Mouse (Mus musculus) limb, embryonic 13.5 days (tissue): ENCODE data around the gene Mul1. TPM values are rescaled to one million over a fixed set of nuclear protein-coding genes. Genes with fewer than 3 reads are reported as not detected.
A peak's percentile ranks its signal among the peaks of the same experiment; 100 is the strongest.

Source experiments
- ATAC-seq: fragments of 200-750 bp; cut with Nextera tagmentation; 2 replicates; pipeline ENCODE4 v1.8.0; 2017; ENCODE audit warnings: low read depth, moderate number of reproducible peaks, moderate TSS enrichment; ENCODE audit not compliant: low FRiP score
- H3K27ac ChIP-seq: fragments of 300-500 bp; sonication (generic); 2 replicates; pipeline ENCODE4 v1.5.1; 2015; ENCODE audit warnings: inconsistent platforms, mild to moderate bottlenecking, moderate library complexity
- H3K27me3 ChIP-seq: fragments of 300-500 bp; sonication (generic); 2 replicates; pipeline ENCODE4 v1.6.1; 2015; ENCODE audit warnings: mild to moderate bottlenecking, inconsistent platforms
- H3K36me3 ChIP-seq: fragments of 300-500 bp; sonication (generic); 2 replicates; pipeline ENCODE4 v1.6.1; 2015; ENCODE audit warnings: inconsistent platforms, mild to moderate bottlenecking, moderate library complexity
- H3K4me1 ChIP-seq: fragments of 300-500 bp; sonication (generic); 2 replicates; pipeline ENCODE4 v1.6.1; 2015; ENCODE audit warnings: inconsistent platforms
- H3K4me2 ChIP-seq: fragments of 300-500 bp; sonication (generic); replicated peaks from 2 replicates; pipeline ENCODE4 v1.6.1; 2015; ENCODE audit warnings: inconsistent platforms, mild to moderate bottlenecking, moderate library complexity
- H3K4me3 ChIP-seq: fragments of 300-500 bp; sonication (generic); 2 replicates; pipeline ENCODE4 v1.5.1; 2015; ENCODE audit warnings: moderate library complexity, mild to moderate bottlenecking, inconsistent platforms
- H3K9ac ChIP-seq: fragments of 300-500 bp; sonication (generic); 2 replicates; pipeline ENCODE4 v1.6.1; 2015; ENCODE audit warnings: mild to moderate bottlenecking, inconsistent platforms
- H3K9me3 ChIP-seq: fragments of 300-500 bp; sonication (generic); 2 replicates; pipeline ENCODE4 v1.6.1; 2016; ENCODE audit warnings: inconsistent platforms
- WGBS: fragments of 180-500 bp; shearing (Covaris S2); methylation state at CpG from one replicate; pipeline ENCODE4 v1.1.7; 2015; 5-methylcytosine and 5-hydroxymethylcytosine counted together
- polyA plus RNA-seq: library from polyadenylated mRNA; unstranded; fragments of >200 nt; fragmentation: Nextera tagmentation; extraction: Ambion mirVana; gene quantifications from 2 replicates; pipeline ENCODE4 v1.2.1, GENCODE M21; 2015

The Mul1 gene
- polyA plus RNA-seq, 1 experiment from 2014 or later, result 18.4 TPM

- Histone ChIP-seq H3K9ac (no peak overlapping the region), H3K27ac (no peak overlapping the region), H3K4me2 (no peak overlapping the region), H3K4me3 (no peak overlapping the region), H3K4me1 (peaks cover 5% of the 10 kb centered on the region; the same call in 1 of the 2 replicates), H3K36me3 (no peaks in the 10 kb centered on the region), H3K27me3 (peaks cover 51% of the 10 kb centered on the region), H3K9me3 (no peaks in the 10 kb centered on the region)
- WGBS, result 41% methylated on average over 15 of the region's 15 CpGs
- ATAC-seq, result no peak
Measured at GRCm38 (mm10) chr4:138447827-138448602, 13.5 kb downstream of the Mul1 start.

DNA sequence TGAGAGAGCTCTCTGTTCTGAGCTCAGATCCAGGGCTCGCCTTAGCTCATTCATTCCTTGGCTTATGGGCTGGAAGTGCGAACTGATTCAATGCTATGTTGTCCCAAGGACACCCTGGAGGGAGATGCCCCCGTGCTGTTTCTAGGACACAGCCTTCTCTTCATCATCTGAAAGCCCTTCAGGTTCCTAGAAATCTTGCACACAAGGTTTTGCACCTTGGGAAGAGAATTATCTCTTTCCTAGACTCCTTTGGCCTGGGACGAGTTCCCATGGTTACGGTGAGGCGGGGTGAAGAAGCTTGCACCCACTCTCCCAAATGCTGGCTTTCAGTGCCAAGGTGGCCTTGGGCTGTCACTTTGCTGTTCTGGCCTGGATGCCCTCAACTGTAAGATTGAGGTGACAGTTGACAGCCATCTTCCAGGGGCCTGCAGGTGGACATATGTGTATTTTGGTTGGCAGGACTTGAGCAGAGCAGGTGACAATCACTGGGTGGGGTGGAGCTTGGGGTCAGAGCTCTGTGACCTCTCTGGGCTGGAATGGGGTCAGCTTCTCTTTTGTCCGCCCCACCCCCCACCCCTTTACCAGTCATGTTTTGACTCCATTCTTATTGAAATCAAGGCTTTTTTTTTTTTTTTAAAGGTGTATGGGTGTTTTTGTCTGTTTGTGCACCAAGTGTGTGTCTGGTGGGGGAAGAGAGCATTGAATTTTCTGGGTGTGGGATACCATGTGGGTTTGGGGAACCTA, 14.6 kb downstream of the Mul1 start:
- Histone ChIP-seq H3K9me3 (no peaks in the 10 kb centered on the region), H3K4me2 (no peak overlapping the region), H3K27me3 (peaks cover 60% of the 10 kb centered on the region), H3K27ac (no peak overlapping the region), H3K4me3 (no peak overlapping the region), H3K36me3 (no peaks in the 10 kb centered on the region), H3K4me1 (peaks cover 14% of the 10 kb centered on the region), H3K9ac (no peak overlapping the region)
- 59% methylated on average over 7 of the region's 7 CpGs for whole genome bisulfite sequencing
- no peak for ATAC-seq

DNA sequence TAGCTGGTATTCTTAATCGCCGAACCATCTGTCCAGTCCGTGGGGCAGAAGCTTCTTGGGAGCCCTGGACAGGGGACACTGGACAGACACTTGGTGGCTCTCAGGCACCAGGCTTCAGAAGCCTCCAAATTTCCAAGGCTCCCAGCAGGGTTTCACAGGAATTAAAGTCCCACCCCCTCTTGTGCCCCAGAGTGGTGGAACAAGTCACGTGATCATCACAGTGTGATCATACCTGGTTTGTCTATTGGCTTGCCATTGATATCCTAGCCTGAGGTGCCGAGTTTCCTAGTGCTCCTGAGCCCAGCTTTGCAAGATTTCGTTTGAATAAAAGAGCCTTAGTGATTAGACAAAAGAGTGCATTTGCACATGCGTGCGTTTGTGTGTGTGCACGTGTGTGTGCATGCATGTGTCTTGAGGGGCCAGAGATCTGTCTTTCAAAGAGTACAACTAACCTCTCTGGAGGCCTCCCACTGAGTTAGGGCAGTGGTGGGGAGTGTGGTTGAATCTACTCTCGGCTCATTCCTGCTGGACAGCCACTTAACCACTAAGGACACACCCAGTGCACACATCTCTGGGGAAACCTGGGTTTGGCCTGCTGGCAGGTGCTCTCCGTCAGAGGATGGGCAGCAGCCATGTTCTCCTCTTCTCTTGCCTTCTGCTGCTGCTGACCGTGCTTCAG, 15.3 kb downstream of the Mul1 start:
- Histone ChIP-seq H3K27me3 (peaks cover 57% of the 10 kb centered on the region), H3K4me3 (no peak overlapping the region), H3K9me3 (no peaks in the 10 kb centered on the region), H3K36me3 (no peaks in the 10 kb centered on the region), H3K9ac (no peak overlapping the region), H3K27ac (no peak overlapping the region), H3K4me2 (no peak overlapping the region), H3K4me1 (peaks cover 14% of the 10 kb centered on the region)
- 65% methylated on average over 12 of the region's 12 CpGs for WGBS
- ATAC-seq, result no peak

- Histone ChIP-seq H3K4me3 (no peak overlapping the region), H3K9ac (no peak overlapping the region), H3K27ac (no peak overlapping the region), H3K4me1 (peaks cover 30% of the 10 kb centered on the region), H3K4me2 (no peak overlapping the region), H3K27me3 (peaks cover 78% of the 10 kb centered on the region), H3K36me3 (no peaks in the 10 kb centered on the region), H3K9me3 (no peaks in the 10 kb centered on the region)
- ATAC-seq, result no peak
- 26% methylated on average over 15 of the region's 15 CpGs for WGBS
Measured at GRCm38 (mm10) chr4:138452306-138453096, 18.0 kb downstream of the Mul1 start.

- WGBS, result 3% methylated on average over 19 of the region's 19 CpGs
- peaks cover 30% of the 10 kb centered on the region for H3K4me1 ChIP-seq
- peak overlapping the region; percentile 83 for H3K9ac ChIP-seq
- no peaks in the 10 kb centered on the region for H3K36me3 ChIP-seq
- H3K27ac ChIP-seq, result no peak overlapping the region
- peaks cover 82% of the 10 kb centered on the region for H3K27me3 ChIP-seq
- no peaks in the 10 kb centered on the region for H3K9me3 ChIP-seq
- 0 out of 2 replicates have a peak, but pooled peaks have one; percentile 10 for ATAC-seq
- H3K4me3 ChIP-seq, result peak overlapping the region; percentile 77
- peak overlapping the region; percentile 97 for H3K4me2 ChIP-seq
Measured at GRCm38 (mm10) chr4:138453097-138453752, 18.8 kb downstream of the Mul1 start.

DNA sequence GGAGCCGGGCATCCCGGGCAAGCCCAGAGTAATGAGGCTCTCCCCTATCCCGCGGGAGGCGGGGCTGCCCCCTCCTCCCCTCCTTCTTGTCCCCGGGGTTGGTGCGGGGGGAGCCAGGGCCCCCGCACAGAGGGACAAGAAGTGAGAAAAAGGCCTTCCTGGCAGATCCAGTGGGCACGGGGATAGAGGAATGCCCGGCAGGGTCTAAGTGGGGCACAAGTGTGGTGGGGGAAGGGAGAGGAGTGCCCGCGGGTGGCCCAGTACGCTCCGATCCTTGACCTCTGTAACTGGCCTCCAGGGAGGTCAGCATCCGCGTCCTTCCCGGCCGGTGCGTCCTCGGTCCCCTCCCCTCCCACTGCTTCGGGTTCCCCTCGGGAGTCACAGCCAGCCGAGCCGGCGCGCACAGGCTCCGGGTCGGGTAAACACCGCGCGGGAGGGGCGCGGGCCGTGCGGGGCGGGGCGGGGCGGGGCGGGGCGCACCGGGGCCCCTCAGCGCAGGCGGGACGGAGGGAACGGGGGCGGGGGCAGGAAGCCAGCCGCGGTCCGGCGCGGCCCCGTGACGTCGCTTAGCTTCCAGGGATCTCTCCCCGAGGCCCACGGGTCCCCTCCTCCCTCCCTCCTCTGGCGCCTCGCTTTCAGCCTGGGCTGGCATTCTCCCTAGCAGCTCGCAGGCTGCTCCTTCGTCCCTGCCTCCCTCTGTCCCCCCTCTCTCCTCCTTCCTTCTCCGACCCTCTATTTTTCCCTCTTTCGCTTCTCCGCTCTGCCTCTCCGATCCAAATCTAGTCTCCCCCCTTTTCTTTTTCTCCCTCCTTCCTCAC, 19.5 kb downstream of the Mul1 start, which contains the start of gene Camk2n1:
Camk2n1 (plus strand) TSS at position 562 of the 818 bp plus-strand sequence.
- WGBS, result 0% methylated on average over 26 of the region's 64 CpGs
- H3K27ac ChIP-seq, result peak within 1 kb of the TSS; percentile 55; the same call in 1 of the 2 replicates
- H3K27me3 ChIP-seq, result peaks cover 79% of the 10 kb centered on the region
- H3K36me3 ChIP-seq, result no peaks in the 10 kb centered on the region
- H3K9ac ChIP-seq, result peak within 1 kb of the TSS; percentile 83
- H3K4me2 ChIP-seq, result peak within 1 kb of the TSS; percentile 97
- H3K9me3 ChIP-seq, result no peaks in the 10 kb centered on the region
- peaks cover 30% of the 10 kb centered on the region for H3K4me1 ChIP-seq
- ATAC-seq, result peak; percentile 72
- peak within 1 kb of the TSS; percentile 77 for H3K4me3 ChIP-seq

DNA sequence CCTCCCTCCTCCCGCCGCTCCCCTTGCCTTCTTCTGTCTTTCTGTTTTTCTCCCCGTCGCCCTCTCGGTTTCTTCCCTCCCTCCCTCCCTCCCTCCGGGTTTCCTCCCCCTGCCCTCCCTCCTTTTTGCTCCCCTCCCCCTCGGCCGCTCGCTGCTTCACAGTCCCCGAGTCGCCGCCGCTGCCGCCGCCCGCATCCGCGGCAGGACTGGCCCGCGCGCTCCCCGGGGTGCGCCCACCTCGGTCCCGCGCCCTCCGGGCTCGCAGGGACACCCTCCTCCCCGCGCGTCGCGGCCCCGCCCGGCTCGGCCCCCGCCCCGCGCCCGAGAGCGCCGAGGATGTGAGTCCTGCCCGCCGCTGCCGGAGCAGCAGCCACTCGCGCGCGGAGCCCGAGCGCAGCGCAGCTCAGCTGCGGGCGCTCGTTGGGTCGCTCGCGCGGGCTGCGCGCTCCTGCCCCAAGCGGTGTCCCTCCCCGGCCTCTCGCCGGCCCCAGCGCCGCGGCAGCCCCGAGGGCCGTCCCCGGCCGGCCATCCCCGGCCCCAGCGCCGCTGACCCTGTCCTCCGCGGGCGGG, 20.2 kb downstream of the Mul1 start:
- Histone ChIP-seq H3K27ac (peak overlapping the region; percentile 52; the same call in 1 of the 2 replicates), H3K9ac (peak overlapping the region; percentile 83), H3K4me3 (peak overlapping the region; percentile 77), H3K36me3 (no peaks in the 10 kb centered on the region), H3K4me2 (peak overlapping the region; percentile 97), H3K27me3 (peaks cover 79% of the 10 kb centered on the region), H3K4me1 (peaks cover 30% of the 10 kb centered on the region), H3K9me3 (no peaks in the 10 kb centered on the region)
- under 1% methylated on average over 78 of the region's 78 CpGs for WGBS
- ATAC-seq, result peak; percentile 6; the same call in 1 of the 2 replicates

DNA sequence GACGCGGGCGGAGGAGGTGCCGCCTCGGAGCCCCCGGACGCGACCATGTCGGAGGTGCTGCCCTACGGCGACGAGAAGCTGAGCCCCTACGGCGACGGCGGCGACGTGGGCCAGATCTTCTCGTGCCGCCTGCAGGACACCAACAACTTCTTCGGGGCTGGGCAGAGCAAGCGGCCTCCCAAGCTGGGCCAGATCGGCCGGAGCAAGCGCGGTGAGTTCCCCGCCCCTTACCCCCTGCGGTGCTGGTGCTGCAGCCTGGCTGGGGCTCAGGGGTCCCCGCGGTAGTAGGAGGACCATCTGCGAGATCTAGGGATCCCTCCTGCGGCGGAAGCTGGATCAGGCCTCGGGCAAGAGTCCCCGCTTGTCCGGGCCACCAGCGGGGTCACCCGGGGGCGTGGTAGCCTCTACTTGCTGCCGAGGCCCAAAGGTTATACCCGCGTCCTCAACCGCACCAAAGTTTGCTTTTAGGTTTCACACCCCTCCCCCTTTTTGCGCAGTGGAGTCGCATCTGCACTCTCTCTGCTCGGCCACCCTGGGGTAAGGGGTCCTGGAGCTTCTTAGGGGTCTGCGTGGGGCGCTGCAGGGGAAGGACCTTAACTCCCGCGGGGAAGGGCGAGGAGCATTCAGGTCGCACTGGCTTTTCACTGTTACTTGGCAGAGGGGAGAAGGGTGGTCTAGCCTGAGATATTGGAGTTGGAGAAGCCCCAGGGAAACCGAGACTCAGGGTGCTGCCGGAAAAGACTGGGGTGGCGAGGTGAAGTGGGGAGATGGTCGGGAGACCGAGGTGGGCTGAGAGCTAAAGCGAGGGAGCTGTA, 20.9 kb downstream of the Mul1 start:
- peaks cover 78% of the 10 kb centered on the region for H3K27me3 ChIP-seq
- H3K9ac ChIP-seq, result peak overlapping the region; percentile 83
- H3K4me1 ChIP-seq, result peaks cover 30% of the 10 kb centered on the region
- under 1% methylated on average over 58 of the region's 58 CpGs for WGBS
- no peaks in the 10 kb centered on the region for H3K9me3 ChIP-seq
- peak overlapping the region; percentile 77 for H3K4me3 ChIP-seq
- peak; percentile 24; the same call in 1 of the 2 replicates for ATAC-seq
- peak overlapping the region; percentile 52; the same call in 1 of the 2 replicates for H3K27ac ChIP-seq
- no peaks in the 10 kb centered on the region for H3K36me3 ChIP-seq
- H3K4me2 ChIP-seq, result peak overlapping the region; percentile 97

- no peak overlapping the region; the same call in 1 of the 2 replicates for H3K27ac ChIP-seq
- H3K9me3 ChIP-seq, result no peaks in the 10 kb centered on the region
- no peaks in the 10 kb centered on the region for H3K36me3 ChIP-seq
- peaks cover 30% of the 10 kb centered on the region for H3K4me1 ChIP-seq
- H3K27me3 ChIP-seq, result peaks cover 77% of the 10 kb centered on the region
- 2% methylated on average over 16 of the region's 17 CpGs for WGBS
- peak overlapping the region; percentile 97 for H3K4me2 ChIP-seq
- H3K9ac ChIP-seq, result peak overlapping the region; percentile 83
- H3K4me3 ChIP-seq, result peak overlapping the region; percentile 77
- no peak for ATAC-seq
Measured at GRCm38 (mm10) chr4:138455956-138456341, 21.5 kb downstream of the Mul1 start.
